Mouse (Mus musculus): Measurements from ENCODE around the gene Sult2b1.

- TF ChIP-seq POLR2A (IDR thresholded peaks at IDR 0.05; ENCODE audit: borderline replicate concordance, extremely low read depth, low read depth, low read length) (peak; percentile 34; the same call in 1 of the 2 replicates), CTCF (IDR thresholded peaks at IDR 0.05; ENCODE audit: insufficient read depth, low read length) (no peak)
Measured at GRCm38 (mm10) chr7:45714630-45715089, 69.8 kb downstream of the Sult2b1 start.
